Mouse (Mus musculus) heart, postnatal 14 days (tissue): ENCODE measurements at regions not wholly inside any gene's neighbourhood (a gene's known extent, or its start where the extent isn't known, plus 50 kb on each side); places are given as distances from the start of the nearest gene placed in this dataset.
A peak's percentile ranks its signal among the peaks of the same experiment; 100 is the strongest.

Experiments used
- DNase-seq, 2 experiments: peaks; one replicate each; pipeline ENCODE4 v3.0.0; 2021 to 2022
- intact Hi-C: fragments of 180-260 bp; cut with DNase I; formaldehyde crosslinking; loops from one replicate; pipeline ENCODE4 v1.15.1; 2025

DNA sequence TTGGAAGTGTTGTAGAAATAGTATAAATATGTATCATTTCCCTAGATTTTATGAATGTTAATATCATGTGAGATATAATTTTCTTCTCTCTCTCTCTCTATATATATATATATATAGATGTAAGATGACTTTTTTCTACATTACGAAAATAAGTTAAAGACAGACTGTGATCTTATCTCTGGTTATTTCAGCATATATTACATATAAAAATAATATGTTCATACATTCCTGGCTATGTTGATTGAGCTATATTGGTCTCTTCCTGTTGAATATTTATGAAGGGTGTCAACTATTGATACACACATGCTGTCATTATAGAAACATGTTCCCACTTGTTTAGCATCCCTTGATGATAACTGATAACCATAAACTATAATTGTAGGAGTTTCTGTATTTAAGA, 793.2 kb upstream of the Fat3 start:
- intact Hi-C loops: no loop called here
- DNase-seq: no peak

DNA sequence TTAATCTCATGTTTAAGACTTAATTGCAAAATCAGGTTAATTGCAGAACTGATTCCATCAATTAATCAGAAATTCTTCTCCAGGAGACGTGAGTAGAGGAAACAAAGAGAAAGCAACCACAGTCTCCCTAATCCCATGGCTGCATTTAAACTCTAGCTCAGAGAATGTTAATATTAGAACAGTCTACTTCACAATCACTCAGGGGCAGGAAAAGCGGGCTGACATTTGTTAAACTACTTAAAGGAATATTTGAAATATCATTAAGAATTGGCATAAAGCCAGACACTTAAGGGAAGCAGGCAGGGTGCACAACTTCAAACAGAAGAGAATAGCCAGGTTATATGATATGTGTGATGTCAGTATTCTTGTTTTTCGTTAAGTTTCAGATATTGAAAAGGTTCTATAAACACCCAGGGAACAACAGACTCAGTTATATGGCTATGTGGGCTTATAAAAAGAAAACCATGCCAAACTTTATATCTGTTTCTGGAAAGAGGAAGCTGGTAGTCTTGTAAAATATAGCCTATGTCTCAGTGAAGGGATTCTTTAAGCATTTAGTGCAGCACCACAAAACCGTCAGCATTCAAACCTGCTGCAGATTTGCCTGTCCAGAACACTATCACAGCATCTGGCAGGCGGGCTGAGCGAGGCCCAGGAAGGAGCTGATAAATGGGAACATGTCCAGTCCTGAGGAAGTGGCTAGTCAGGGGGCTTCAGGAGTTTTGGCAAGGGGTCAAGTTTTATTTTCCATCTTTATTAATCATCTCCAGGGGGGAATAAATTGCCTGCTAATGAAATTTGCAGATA, 787.9 kb upstream of the Fat3 start:
- no peak for DNase-seq
- intact Hi-C loops: no loop called here

GRCm38 (mm10) chr9:17279334-17279990, 778.4 kb upstream of the Fat3 start:
- intact Hi-C loops: no loop called here
- no peak for DNase-seq

DNA sequence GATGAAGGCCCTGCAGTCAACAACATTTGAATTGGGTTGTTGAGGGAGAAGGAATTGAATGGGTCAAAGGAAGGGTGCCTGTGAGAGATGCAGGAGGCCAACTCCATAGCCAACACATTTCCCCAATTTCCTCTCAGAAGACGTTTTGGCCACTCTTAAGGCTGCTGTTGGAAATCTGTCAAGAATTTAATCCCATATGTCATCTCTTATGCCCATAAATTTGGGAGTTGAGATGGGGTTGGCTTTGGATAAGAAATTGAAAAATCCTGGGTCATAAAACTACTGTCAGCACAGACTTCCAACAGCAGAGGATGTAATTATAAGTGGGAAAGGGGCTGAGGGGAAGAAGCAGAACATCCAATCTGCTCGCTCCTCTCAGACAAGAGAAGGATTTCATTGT, 771.5 kb upstream of the Fat3 start:
- intact Hi-C loops: no loop called here

DNA sequence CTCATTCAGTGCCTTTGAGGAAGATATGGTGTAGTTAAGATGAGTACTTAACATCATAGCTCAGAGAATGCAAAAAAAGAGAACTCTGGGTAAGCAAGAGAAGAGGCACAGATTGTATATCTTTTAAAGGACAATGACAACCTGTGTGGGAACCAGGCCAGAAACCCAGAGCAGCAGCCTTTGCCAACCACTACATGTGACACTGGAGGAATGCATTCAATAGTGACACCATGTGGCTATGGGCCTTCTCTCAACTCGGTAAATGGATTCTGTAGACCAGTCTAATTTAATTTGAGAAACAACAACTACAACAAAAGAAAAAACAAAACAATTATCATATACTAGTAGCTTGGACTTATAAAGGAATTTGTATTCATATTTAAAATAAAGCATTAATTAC, 768.5 kb upstream of the Fat3 start:
- DNase-seq: peak in 1 of 2 experiments; percentile 11
- intact Hi-C loops: no loop called here

More for the DNA sequence above, 771.5 kb upstream of the Fat3 start:
- DNase-seq: no peak

GRCm38 (mm10) chr9:17257148-17257547, 756.1 kb upstream of the Fat3 start:
- no peak for DNase-seq
- intact Hi-C loops: no loop called here

DNA sequence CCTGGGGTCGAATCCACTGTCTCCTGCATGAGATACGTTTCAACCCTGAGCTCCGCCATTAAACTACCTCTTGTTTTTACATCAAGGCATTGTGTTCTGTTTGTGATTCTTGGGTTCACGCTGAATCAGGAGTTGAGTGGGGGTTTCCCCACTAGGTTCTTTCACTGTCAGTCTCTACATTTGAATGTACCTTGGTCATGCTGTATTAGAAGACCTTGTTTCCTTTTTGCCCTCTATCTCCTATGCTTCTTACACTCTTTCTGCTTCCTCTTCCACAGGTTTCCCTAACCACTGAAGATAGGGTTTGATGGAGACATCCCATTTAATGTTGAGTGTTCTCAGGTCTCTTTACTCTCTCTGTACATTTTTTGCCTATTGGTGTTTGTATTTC, 726.0 kb upstream of the Fat3 start:
- DNase-seq: no peak
- intact Hi-C loops: no loop called here

GRCm38 (mm10) chr9:17226475-17227090, 725.5 kb upstream of the Fat3 start:
- DNase-seq: no peak
- intact Hi-C loops: no loop called here

GRCm38 (mm10) chr9:17195339-17195738, 694.3 kb upstream of the Fat3 start:
- DNase-seq: no peak
- intact Hi-C loops: no loop called here

GRCm38 (mm10) chr9:17189552-17189951, 688.5 kb upstream of the Fat3 start:
- DNase-seq: no peak
- intact Hi-C loops: no loop called here

DNA sequence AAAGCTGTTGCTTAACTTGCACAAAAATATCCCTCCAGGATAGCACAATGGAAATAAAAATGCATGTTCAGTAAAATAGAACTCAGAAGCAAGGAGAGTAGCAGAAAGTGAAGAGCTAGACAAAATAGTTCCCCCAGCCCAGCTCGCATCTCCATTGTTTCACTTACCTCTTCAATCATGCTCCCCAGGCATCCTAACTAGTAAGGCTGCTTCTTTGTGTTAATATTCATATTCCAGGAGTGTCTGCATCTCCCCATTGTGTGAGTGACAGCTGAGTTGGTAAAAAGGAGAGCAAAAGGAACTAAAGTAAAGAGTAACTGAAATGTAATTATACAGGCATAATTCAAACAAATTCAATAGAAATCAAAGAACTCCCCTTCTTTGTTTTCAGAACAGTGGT, 667.1 kb upstream of the Fat3 start:
- DNase-seq: no peak
- intact Hi-C loops: no loop called here

GRCm38 (mm10) chr9:17166331-17166730, 665.2 kb upstream of the Fat3 start:
- DNase-seq: no peak
- intact Hi-C loops: no loop called here

DNA sequence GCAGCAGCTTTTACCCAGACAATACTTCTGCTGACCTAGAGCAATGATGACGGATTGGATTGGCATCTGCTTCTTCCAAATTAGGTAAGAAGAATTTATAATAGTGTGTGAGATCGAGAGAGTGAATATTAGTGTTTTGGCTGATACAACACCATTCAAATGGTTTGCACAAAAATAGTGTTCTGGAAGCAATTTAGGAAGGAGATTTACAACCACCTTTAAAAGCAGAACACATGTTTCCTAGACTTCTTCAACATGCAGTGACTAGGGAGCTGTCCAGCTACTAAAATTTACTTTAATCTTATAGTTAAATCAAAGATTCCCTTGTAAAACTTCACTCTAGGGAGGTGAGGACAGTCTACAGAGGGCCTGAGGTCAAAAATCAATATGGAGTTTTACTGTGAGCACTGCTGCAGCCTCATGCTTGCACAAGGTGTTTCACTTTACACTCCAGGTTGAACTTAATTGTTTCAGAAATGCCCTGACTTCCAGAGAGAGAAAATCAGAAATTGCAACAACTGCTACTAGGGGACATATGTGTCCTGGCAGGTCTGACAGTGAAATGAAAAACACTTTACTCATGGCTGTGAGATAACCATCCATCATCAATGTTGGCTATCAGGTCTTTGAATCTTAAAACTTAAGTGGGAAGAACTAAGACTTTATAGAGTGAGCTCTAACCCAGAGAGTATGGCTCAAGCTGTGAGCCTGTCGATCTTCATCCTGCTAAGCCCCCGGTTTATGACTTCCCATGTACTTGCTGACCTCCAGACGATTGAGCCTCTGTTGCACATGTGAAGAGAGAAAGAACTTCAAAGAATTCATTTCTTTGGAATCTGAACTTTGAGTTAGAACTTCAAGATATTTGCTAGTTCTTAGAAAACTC, 657.6 kb upstream of the Fat3 start:
- intact Hi-C loops: no loop called here

DNA sequence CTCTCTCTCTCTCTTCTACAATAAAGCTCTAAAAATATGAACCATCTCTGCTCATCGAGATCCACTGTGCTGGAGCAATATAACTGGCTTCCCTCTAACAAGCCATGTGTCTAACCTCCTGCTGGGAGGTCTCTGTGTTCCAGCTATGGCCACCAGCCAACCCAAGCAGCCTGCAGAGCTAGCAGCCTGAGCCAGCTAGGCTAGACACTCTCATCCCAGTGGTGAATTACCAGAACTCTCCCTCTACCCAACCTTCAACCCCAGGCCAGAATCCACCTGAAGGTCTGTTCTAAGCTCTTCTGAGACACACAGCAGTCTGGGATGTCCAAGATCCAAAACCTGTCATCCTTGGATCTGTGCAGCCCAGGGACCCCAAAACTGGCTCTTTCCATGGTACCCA, 651.3 kb upstream of the Fat3 start:
- intact Hi-C loops: no loop called here
- DNase-seq: peak; percentile 24 to 33

More for the DNA sequence above, 657.6 kb upstream of the Fat3 start:
- DNase-seq: no peak

- intact Hi-C loops: no loop called here
- DNase-seq: no peak
Observed at GRCm38 (mm10) chr9:17149424-17149823, 648.3 kb upstream of the Fat3 start.
